Mouse (Mus musculus): Measurements from ENCODE around the gene Zfp11.
A peak's percentile ranks its signal among the peaks of the same experiment; 100 is the strongest.
"Not testable (repeated sequence)": the region's sequence is repeated elsewhere in the genome, so short reads cannot be mapped to it uniquely, and the experiment has no call there.

Zfp11 gene

DNA sequence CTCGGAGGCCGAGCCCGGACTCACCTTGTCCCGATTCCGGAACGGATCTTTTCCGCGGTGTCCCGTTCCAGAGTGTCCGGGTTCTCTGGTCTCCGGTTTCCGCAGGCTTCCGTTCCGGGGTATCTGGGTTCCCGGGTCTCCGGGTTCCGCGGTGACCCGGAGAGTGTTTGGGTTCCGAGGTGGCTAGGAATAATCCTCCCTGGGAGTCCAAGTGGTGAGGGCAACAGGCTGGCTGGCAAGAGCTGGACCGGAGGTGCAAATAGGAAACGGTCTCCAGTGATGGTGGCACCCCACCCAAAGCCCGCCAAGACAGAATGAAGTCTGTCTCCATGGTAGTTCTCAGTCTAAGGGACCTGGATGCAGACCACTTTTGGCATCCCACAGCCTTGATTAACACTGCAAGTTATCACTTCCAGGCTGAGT, at the start of gene Zfp11:
Zfp11 (minus strand) TSS at position 64 of the 423 bp plus-strand sequence.
- peak; percentile 65 for DNase-seq

- DNase-seq: no peak
These were observed 47.1 kb upstream of the Zfp11 start for GRCm38 (mm10) chr5:129717016-129717415.

DNA sequence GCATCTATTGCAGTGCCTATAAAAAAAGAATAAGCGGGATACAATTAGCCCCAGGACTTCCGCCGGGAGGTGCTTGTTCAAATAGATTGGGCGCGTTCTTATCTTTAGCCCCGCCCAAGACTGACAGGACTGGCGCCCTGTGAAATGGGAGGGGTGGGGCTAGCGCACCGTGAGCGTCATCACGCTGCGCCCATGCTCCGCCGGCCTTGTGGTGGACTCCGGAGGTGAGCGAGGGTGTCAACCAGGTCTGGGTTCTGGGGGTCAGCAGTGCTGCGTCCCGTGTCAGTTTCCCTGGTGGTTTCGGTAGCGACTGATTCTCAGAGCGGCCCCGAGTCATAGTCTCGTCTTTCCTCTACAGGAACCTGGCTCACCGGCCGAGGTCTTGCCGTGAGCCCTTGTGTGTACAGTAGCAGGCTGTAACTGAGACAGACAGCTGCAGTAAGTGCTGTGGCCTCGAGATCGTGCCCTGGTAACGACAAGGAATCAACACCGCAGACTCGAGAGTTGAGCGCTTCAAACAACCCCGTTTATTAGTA, 45.5 kb upstream of the Zfp11 start, which contains the start of gene Mrps17:
Mrps17 (plus strand) TSS at position 172 of the 536 bp plus-strand sequence.
- peak; percentile 93 for DNase-seq

DNA sequence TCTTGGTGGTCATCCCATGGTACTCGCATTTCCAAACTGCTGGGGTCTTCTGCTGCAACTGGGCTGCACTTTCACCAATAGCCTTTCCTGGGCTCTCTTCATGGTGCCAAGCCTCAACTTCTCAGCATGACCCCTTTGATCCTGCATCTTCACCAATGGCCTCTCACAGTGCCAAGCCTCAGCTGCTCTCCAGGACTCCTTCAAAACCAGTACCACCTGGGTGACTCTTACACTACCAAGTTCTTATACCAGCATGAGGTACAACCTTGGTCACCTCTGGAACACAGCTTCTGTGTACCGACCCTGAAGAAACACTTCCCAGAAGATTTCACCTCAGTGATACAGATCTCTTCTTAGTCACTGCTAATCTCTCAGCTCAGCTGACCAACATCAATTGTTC, 38.5 kb upstream of the Zfp11 start, which contains the start of gene Sept14:
Sept14 (minus strand) TSS at position 101 of the 400 bp plus-strand sequence.
- no peak for DNase-seq

DNA sequence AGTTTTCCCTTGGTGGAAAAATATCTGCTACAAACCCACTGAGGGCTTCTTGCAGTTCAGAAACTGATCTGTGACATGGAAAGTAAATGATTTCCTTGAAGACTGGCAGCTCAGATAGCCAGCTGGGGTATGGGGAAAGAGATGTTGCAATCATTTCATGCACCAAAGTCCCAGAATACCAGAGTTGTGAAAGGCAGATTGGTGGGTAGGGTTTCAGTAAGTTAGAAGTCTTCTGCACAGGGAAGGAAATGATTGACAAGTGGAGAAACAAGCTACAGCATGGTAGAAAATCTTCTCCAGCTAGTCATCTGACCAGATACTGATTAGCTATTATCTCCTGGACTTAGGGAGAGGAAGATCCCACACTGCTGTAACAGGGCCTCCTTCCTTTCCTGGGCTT, 33.5 kb upstream of the Zfp11 start:
- DNase-seq: no peak

- no peak for DNase-seq
These were observed 31.8 kb upstream of the Zfp11 start for GRCm38 (mm10) chr5:129701706-129702105.

- DNase-seq: no peak
These were observed 30.6 kb upstream of the Zfp11 start for GRCm38 (mm10) chr5:129700506-129700905.

DNA sequence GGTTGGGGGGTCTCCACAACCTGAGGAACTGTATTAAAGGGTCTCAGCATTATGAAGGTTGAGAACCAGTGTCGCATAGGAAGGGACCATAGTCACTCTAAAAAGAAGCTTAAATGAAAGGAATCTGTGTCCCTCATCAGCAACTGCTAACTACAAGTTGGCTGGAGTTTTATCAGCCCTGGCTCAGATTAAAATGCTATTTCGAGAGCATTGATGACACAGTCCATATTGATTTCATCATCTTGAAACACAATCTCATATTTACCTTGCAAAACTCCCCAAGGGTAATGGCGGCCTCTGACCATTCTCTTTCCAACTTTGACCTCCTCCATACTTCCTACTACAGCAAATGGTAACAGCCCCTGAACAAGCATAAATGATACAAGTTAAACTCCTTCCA, 20.6 kb upstream of the Zfp11 start:
- no peak for DNase-seq

DNA sequence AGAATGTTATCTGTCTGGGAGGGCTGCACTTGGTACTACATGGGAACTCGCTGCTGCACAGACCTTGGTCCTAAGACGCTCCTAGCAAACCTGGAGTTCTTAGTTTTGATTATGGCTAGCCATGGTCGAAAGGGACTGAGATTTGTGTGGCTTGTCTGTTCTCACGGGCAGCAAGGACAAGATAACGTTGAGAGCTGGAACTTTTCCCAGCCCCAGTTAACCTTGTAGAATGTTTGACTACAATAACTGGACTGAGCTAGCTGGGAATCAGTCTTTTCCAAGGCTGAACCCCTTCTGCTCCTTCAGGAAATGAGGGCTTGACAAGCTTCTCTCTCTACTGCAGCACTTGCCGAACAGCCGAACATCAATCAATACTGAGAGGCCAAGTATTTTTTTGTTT, 17.7 kb upstream of the Zfp11 start:
- DNase-seq: no peak

- DNase-seq: not testable (repeated sequence)
These were observed 15.2 kb upstream of the Zfp11 start for GRCm38 (mm10) chr5:129685141-129685540.

GRCm38 (mm10) chr5:129669453-129670035, 355 bp downstream of the Zfp11 start:
- DNase-seq: no peak

DNA sequence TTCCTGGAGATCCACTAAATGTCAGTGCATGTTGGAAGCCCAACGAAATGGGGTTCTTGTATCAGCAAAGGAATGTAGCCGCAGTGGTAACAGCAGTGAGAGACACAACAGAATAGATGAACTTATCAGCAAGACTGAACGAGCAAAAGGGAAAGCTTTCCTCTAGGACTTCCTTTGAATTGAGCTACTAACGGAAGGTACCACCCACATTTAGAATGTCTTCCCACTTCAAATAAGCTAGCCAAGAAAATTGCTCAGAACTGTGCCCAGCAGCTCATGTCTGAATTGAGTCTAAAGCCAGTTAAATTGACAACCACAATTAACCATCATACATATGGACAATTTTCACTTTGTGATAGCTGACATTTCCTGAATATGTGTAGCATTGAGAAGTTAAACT, 2.0 kb downstream of the Zfp11 start:
- no peak for DNase-seq

DNA sequence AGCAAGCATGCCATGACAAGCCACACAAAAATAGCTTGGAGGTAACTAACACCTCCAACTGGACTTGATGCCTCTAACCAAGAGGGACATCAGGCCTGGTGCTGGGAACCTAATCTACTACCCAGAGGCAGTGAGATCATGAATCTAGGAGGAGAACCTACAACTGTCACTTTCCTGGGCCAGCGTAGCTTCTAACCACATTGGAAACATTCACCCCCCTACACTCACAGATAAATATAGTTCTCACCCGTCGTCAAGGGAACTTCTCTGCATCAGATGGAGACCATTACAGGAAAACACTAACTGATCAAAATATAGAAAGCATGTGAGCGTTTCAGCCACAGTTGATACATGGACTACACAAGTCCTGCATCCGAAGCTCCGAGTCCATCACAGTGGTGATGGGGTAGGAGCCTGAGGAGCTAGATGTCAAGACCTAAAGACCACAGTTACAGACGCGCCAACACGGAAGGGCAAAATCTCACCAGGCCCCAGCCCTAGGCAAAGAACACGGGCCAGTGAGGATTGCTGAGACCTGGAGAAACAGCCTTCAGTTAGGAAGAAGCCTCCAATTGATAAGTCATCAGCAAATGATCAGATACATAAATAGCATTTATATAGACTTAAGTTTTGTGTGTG, 3.5 kb downstream of the Zfp11 start:
- DNase-seq: no peak

DNA sequence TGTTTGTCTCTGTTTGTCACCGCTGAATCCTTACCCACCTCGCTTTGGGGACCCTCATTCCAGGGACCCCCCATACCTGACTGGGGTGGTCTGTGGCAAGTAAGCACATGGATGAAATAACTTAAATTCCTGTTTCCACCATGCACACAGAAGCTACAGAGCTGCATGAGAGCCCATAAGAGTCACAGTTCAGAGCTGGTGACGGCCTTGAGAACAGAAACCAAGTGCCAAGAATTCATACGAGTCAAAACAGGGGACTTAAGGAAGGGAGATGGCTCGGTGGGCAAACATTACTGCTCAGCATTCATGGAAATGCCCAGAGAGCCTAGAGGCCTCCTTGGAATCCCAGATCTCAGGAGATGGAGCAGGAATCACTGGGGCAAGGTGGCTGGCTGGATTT, 5.8 kb downstream of the Zfp11 start:
- DNase-seq: no peak

DNA sequence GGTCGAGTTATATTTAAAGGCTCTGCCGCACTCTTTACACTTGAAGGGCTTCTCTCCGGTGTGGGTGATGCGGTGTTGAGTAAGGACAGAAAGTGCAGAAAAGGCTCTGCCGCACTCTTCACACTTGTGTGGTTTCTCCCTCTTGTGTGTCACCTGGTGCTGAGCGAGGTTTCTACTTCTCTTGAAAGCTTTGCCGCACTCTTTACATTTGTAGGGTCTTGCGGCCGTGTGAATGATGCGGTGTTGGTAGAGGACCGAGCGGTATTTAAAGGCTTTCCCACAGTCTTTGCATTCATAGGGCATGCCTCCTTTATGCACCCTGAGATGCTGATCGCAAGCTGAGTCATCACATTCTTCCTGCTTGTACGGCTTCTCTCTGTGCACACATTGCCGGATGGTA, 12.0 kb downstream of the Zfp11 start:
- no peak for DNase-seq

DNA sequence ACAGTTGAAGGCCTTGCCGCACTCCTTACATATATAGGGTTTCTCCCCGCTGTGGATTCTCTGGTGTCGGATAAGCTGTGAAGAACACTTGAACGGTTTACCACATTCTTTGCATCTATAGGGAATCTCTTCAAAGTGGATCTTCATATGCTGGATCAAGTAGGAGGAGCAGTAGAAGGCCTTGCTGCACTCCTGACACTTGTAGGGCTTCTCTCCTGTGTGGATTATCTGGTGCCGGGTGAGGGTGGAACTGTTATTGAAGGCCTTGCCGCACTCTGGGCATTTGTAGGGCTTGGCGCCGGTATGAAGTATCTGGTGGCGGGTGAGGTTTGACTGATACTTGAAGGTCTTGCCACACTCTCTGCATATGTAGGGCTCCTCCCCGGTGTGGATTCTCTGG, 12.9 kb downstream of the Zfp11 start:
- DNase-seq: no peak

DNA sequence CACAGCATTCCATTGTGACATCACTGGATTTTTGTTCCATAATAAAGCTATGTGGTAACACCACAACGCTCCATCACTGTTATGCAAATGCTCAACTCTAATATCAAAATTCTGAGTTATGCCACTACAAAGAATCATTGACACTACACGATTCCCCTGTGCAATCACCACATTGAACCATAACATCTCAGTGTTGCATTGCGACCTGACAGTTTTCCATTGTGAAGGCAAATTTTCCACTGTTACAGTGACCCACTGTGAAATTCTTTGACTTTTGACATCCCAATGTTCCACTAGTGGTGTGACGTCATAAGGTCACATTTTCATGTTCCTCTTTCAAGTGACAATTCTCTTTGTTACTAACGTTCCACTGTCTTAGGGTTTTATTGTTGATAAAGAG, 19.0 kb downstream of the Zfp11 start:
- DNase-seq: no peak

- not testable (repeated sequence) for DNase-seq
These were observed 37.3 kb downstream of the Zfp11 start for GRCm38 (mm10) chr5:129632270-129633250.

GRCm38 (mm10) chr5:129626586-129626985, 43.3 kb downstream of the Zfp11 start:
- not testable (repeated sequence) for DNase-seq

- DNase-seq: no peak
These were observed 43.8 kb downstream of the Zfp11 start for GRCm38 (mm10) chr5:129626099-129626498.

DNA sequence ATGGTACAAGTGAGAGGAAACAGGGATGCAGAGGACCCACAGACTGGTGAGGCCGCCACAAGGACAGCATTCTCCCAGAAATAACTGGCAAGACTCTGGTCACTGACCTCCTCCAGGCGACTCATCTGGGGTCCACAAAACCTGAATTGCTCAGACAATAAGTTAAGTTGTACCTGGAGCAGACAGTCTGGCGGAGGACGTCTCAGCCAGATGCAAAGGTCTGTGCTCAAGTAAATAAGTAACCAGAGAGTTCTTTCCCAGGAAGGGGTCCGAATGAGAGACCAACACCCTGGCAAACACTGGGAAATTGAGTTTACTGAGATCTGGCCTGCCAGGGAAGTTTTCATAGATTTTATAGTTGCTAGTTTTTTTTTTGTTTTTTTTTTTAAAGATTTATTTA, 48.5 kb downstream of the Zfp11 start:
- DNase-seq: no peak

- not testable (repeated sequence) for DNase-seq
These were observed 49.3 kb downstream of the Zfp11 start for GRCm38 (mm10) chr5:129620600-129620999.

- DNase-seq: peak; percentile 71
These were observed 58.8 kb downstream of the Zfp11 start for GRCm38 (mm10) chr5:129611060-129611459.
